ENCODE assay signal across 24 mouse cellular contexts in the genomic region with DNA sequence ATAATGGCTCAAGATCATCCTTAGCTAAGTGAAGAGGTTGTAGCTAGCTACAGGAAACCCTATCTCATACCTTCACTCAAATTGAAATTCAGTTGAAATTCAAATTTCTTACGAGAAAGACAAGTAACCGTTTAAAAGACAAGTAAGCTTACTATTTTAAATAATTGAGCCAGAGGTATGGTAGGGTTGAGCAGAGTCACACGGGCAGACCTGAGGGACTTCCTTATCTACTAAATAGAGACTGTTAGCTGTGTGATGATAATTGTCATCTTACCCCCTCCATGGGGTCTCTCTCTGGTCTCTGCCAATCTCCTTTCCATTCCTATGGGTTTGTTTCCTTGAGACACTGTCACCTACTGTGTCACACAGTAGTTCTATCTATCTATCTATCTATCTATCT.
"Had no signal": no experiment of that assay in that cellular context is flagged by ENCODE, and none has a peak within 500 bp of the region (broad histone marks: within the 10 kb centered on the region; RNA-seq: fewer than 3 reads in every experiment).

No protein-coding gene starts in this region.

- DNase-seq: gastrocnemius, adult 2 months; gastrocnemius, postnatal 10 days; gastrocnemius, postnatal 25 days; heart, adult 18-20 months; heart, postnatal 10 days; heart, postnatal 4 days; kidney, adult 18-20 months; kidney, adult 8-10 months; kidney, postnatal 10 days; kidney, postnatal 25 days; kidney, postnatal 4 days had no signal

- H3K9ac ChIP-seq: heart, embryonic 12.5 days; hindbrain, embryonic 12.5 days; hindbrain, embryonic 14.5 days; intestine, embryonic 15.5 days; limb, embryonic 13.5 days; limb, embryonic 15.5 days had no signal

- H3K27me3 ChIP-seq: hindbrain, embryonic 12.5 days; intestine, embryonic 15.5 days had no signal

- H3K4me3 ChIP-seq: gastrocnemius, adult 2 months; heart, embryonic 10.5 days; heart, embryonic 12.5 days; hindbrain, embryonic 10.5 days; hindbrain, embryonic 12.5 days; intestine, embryonic 15.5 days; layer of hippocampus, adult 2 months; left cerebral cortex, adult 2 months; limb, embryonic 13.5 days; limb, embryonic 15.5 days had no signal

- H3K4me2 ChIP-seq: hindbrain, embryonic 12.5 days; hindbrain, embryonic 14.5 days; intestine, embryonic 15.5 days; limb, embryonic 13.5 days; limb, embryonic 15.5 days had no signal

- H3K36me3 ChIP-seq: heart, embryonic 10.5 days; heart, embryonic 12.5 days; hindbrain, embryonic 10.5 days; hindbrain, embryonic 12.5 days; intestine, embryonic 15.5 days; limb, embryonic 13.5 days; limb, embryonic 15.5 days had no signal

- H3K4me1 ChIP-seq: intestine, embryonic 15.5 days had no signal

- ATAC-seq: hindbrain, embryonic 16.5 days; inflammation-experienced regulatory T-cells, adult 6 months; intestine, embryonic 15.5 days; intestine, postnatal 0 days had no signal

- H3K27ac ChIP-seq: gastrocnemius, adult 2 months; heart, embryonic 10.5 days; hindbrain, embryonic 10.5 days; hindbrain, embryonic 12.5 days; hindbrain, embryonic 14.5 days; intestine, embryonic 15.5 days; layer of hippocampus, adult 2 months; left cerebral cortex, adult 2 months; limb, embryonic 13.5 days; limb, embryonic 15.5 days had no signal

- H3K9me3 ChIP-seq: heart, embryonic 10.5 days; hindbrain, embryonic 10.5 days; hindbrain, embryonic 12.5 days; intestine, embryonic 15.5 days; limb, embryonic 13.5 days; limb, embryonic 15.5 days had no signal
